Mouse (Mus musculus): Measurements from ENCODE around the gene Vipr2.

Gene Vipr2

GRCm38 (mm10) chr12:116077074-116077854 lies at the start of gene Vipr2:
Gene Vipr2, plus strand, starts transcription at chr12:116077726.
- CTCF ChIA-PET: interaction anchor here (0.5 kb wide), 1 partner anchor 1476 kb away, joined by 6 read pairs; no protein-coding TSS in a partner anchor

- CTCF ChIA-PET: no interaction called here
These were observed 49.4 kb upstream of the Vipr2 start for GRCm38 (mm10) chr12:116028095-116028494.

GRCm38 (mm10) chr12:116035346-116035745 lies 42.2 kb upstream of the Vipr2 start:
- CTCF ChIA-PET: no interaction called here

- CTCF ChIA-PET: no interaction called here
These were observed 32.7 kb upstream of the Vipr2 start for GRCm38 (mm10) chr12:116044785-116045184.

GRCm38 (mm10) chr12:116047440-116048377 lies 29.8 kb upstream of the Vipr2 start, which contains the start of gene Zfp386:
Gene Zfp386, plus strand, starts transcription at chr12:116047724.
- CTCF ChIA-PET: no interaction called here

GRCm38 (mm10) chr12:116048766-116049165 lies 28.8 kb upstream of the Vipr2 start:
- CTCF ChIA-PET: no interaction called here

GRCm38 (mm10) chr12:116049236-116049635 lies 28.3 kb upstream of the Vipr2 start:
- CTCF ChIA-PET: no interaction called here

GRCm38 (mm10) chr12:116049701-116050100 lies 27.8 kb upstream of the Vipr2 start:
- CTCF ChIA-PET: no interaction called here

GRCm38 (mm10) chr12:116054342-116054741 lies 23.2 kb upstream of the Vipr2 start:
- CTCF ChIA-PET: interaction anchor here (0.9 kb wide), 1 partner anchor 110 kb away, joined by 3 read pairs; no protein-coding TSS in a partner anchor

- CTCF ChIA-PET: interaction anchor here (0.7 kb wide), 2 partner anchors 87 to 320 kb away, joined by 3 to 4 read pairs; no protein-coding TSS in a partner anchor
These were observed 21.4 kb upstream of the Vipr2 start for GRCm38 (mm10) chr12:116056112-116056511.

GRCm38 (mm10) chr12:116061561-116062193 lies 15.8 kb upstream of the Vipr2 start:
- CTCF ChIA-PET: no interaction called here

GRCm38 (mm10) chr12:116062194-116062583 lies 15.3 kb upstream of the Vipr2 start:
- CTCF ChIA-PET: no interaction called here

- CTCF ChIA-PET: no interaction called here
These were observed 14.5 kb upstream of the Vipr2 start for GRCm38 (mm10) chr12:116063020-116063419.

- CTCF ChIA-PET: no interaction called here
These were observed 6.5 kb upstream of the Vipr2 start for GRCm38 (mm10) chr12:116071023-116071422.

- CTCF ChIA-PET: interaction anchor here (0.5 kb wide), 1 partner anchor 1476 kb away, joined by 6 read pairs; no protein-coding TSS in a partner anchor
These were observed 385 bp downstream of the Vipr2 start for GRCm38 (mm10) chr12:116077855-116078366.

GRCm38 (mm10) chr12:116083125-116083524 lies 5.6 kb downstream of the Vipr2 start:
- CTCF ChIA-PET: no interaction called here

- CTCF ChIA-PET: no interaction called here
These were observed 6.8 kb downstream of the Vipr2 start for GRCm38 (mm10) chr12:116084294-116084693.

GRCm38 (mm10) chr12:116086951-116087600 lies 9.6 kb downstream of the Vipr2 start:
- CTCF ChIA-PET: no interaction called here

GRCm38 (mm10) chr12:116089836-116090235 lies 12.3 kb downstream of the Vipr2 start:
- CTCF ChIA-PET: no interaction called here

- CTCF ChIA-PET: no interaction called here
These were observed 17.4 kb downstream of the Vipr2 start for GRCm38 (mm10) chr12:116094765-116095555.
